Mouse (Mus musculus): ENCODE results near the gene Tsen54. TPM values are rescaled to one million over a fixed set of nuclear protein-coding genes. Genes with fewer than 3 reads are reported as not detected.
A peak's percentile ranks its signal among the peaks of the same experiment; 100 is the strongest.

The Tsen54 gene
- polyA plus RNA-seq (2012; ENCODE audit: insufficient read depth, insufficient read length, low replicate concordance, missing spikeins), result not detected in 2 replicates

DNA sequence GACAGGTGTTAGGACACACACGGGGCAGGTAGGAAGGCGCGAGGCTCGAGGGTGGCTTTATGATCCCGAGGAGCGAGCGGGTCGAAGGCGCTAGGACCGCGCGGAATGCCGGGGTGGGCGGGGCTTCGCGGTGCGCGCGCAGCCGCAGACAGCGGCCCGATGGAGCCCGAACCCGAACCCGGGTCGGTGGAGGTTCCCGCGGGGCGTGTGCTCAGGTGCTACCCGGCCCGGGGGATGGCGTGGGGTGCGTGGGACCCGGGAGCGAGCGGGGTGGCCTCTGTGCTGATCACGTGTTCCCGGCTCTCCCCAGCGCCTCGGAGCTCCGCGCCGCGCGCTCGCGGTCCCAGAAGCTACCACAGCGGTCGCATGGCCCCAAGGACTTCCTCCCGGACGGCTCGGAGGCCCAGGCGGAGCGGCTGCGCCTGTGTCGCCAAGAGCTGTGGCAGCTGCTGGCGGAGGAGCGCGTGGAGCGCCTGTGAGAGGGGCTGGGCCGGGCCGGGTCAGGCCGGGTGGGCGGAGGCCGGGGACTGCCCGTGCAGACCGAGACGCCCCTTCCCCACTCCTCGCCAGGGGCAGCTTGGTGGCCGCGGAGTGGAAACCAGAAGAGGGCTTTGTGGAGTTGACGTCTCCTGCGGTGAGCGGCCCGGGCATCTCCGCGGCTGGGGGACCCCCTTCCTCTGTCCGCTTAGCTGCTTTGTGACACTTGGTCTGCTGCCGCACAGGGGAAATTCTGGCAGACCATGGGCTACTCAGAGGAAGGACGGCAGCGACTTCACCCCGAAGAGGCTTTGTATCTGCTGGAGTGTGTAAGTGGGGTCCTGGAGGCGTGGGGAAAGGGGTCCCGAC is at the start of gene Tsen54:
Gene Tsen54, plus strand, starts transcription at position 120 of the 846 bp plus-strand sequence.
- WGBS, result under 1% methylated on average over 84 of the region's 84 CpGs
- H3K4me3 ChIP-seq (ENCODE audit: insufficient read depth, low read depth, low read length), result peak within 1 kb of the TSS; percentile 76
- H3K4me1 ChIP-seq (ENCODE audit: control insufficient read depth, insufficient read depth, low read length), result peaks cover 15% of the 10 kb centered on the region
- no peak within 1 kb of the TSS for H3K27ac ChIP-seq (ENCODE audit: insufficient read depth, low read depth, low read length)
- no peak for TF ChIP-seq CTCF (IDR thresholded peaks at IDR 0.05; ENCODE audit: insufficient read depth, low read depth, low read length)
- TF ChIP-seq POLR2A (IDR thresholded peaks at IDR 0.05; ENCODE audit: insufficient read depth, low read depth, low read length), result peak; percentile 40

DNA sequence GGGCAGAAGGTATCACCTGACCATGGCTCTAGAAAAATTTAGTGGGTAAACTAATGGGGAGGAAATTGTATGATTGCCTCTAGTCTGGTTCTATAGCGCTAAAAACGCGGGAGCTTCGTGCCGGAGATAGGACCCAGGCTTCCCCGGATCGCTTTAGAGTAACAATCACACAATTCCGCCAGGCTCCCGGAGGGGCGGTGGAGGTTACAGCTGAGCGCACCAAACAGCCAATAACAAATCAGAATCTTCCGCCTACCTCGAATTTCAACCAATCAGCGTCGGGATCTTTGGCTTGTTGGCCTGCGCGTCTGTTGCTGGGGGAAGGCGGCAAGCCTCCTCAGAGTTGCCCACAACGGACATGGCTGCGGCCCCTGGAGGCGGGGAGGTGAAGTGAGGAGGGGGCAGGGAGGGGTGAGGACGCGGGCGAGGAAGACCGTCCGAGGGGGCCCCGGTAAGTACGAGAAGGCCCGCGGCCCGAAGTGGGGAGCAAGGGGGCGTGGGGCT is 49.4 kb upstream of the Tsen54 start, which contains the start of gene Tmem94:
Gene Tmem94, plus strand, starts transcription at position 331 of the 504 bp plus-strand sequence.
- WGBS, result under 1% methylated on average over 32 of the region's 32 CpGs
- H3K4me3 ChIP-seq (ENCODE audit: insufficient read depth, low read depth, low read length), result peak within 1 kb of the TSS; percentile 86
- H3K27ac ChIP-seq (ENCODE audit: insufficient read depth, low read depth, low read length), result peak within 1 kb of the TSS; percentile 80
- peaks cover 8% of the 10 kb centered on the region for H3K4me1 ChIP-seq (ENCODE audit: control insufficient read depth, insufficient read depth, low read length)
- no peak for TF ChIP-seq CTCF (IDR thresholded peaks at IDR 0.05; ENCODE audit: insufficient read depth, low read depth, low read length)
- TF ChIP-seq POLR2A (IDR thresholded peaks at IDR 0.05; ENCODE audit: insufficient read depth, low read depth, low read length), result no peak

DNA sequence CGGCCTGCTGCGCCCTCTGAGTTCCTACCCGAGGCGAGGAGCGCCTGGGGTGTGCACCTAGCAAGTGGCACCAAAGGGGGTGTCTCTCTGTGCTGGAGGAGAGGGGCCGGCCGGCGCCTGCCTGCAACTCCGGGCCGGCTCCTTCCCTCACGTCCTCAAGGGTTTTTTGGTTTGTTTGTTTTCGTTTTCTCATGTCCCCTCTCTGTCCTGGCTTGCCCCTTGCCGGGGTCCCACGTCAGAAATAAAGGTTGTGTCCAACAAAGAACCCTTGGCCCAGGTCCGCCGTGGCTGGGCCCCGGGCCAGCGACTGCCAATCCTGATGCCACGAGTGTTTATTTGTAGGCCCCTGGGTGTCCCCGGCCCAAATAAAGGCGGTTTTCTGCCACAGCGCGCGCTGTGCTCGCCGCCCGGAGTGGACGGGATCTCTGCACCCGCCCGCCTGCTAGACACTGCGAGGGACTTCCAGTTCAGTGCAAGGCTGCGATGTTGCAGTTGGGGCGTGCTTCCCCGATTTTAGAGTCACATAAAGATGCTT is 48.9 kb upstream of the Tsen54 start:
- TF ChIP-seq CTCF (IDR thresholded peaks at IDR 0.05; ENCODE audit: insufficient read depth, low read depth, low read length) (no peak), POLR2A (IDR thresholded peaks at IDR 0.05; ENCODE audit: insufficient read depth, low read depth, low read length) (no peak)
- Histone ChIP-seq H3K4me1 (ENCODE audit: control insufficient read depth, insufficient read depth, low read length) (peaks cover 8% of the 10 kb centered on the region), H3K4me3 (ENCODE audit: insufficient read depth, low read depth, low read length) (peak overlapping the region; percentile 86), H3K27ac (ENCODE audit: insufficient read depth, low read depth, low read length) (peak overlapping the region; percentile 80)
- WGBS, result under 1% methylated on average over 34 of the region's 34 CpGs

DNA sequence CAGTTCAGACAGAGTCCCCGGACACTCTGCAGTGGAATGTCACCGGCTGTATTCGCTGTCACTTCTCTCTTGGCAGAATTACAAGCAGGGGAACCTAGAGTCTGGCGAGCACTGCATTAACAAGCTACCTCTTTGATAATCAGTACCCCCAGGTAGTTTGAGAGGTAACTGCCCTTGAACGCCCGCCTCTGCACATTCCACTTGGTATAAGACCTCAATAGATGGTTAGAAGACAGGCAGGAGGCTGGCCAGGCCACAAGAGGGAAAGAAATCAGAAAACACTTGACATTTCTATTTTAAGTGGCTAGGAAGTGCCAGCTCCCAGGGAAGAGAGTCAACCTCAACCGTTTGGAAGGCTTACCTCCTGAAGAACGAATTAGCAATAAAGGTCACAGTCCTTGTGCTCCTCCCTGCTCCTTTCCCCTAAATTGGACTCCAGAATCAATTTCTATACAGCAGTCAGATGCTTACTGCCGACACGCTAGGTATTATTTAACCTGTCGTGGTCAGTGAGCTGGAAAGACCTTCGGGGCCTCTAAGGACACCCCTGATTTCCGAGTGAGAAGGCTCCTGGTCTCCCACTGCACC is 48.1 kb upstream of the Tsen54 start:
- Histone ChIP-seq H3K4me3 (ENCODE audit: insufficient read depth, low read depth, low read length) (peak overlapping the region; percentile 86), H3K27ac (ENCODE audit: insufficient read depth, low read depth, low read length) (no peak overlapping the region), H3K4me1 (ENCODE audit: control insufficient read depth, insufficient read depth, low read length) (peaks cover 8% of the 10 kb centered on the region)
- WGBS, result 37% methylated on average over 13 of the region's 13 CpGs
- no peak for TF ChIP-seq CTCF (IDR thresholded peaks at IDR 0.05; ENCODE audit: insufficient read depth, low read depth, low read length)
- no peak for TF ChIP-seq POLR2A (IDR thresholded peaks at IDR 0.05; ENCODE audit: insufficient read depth, low read depth, low read length)

DNA sequence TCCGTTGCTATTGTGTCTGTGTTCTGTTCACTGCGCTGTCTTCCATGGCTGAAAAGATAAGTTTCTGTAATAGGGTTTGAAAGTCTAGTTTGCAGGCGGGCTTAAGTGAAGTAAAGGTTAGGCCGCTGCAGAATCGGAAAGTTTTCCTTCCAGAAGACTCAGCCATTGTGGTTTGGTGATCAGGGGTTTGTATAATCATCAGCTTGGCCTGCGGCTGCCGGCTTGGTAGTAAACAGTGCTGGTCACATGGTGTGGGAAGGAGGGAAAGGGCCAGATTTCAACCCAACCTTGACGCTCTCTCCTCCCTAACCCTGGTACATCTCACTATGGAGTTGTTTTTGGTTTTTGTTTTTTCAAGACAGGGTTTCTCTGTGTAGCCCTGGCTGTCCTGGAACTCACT is 47.5 kb upstream of the Tsen54 start:
- Histone ChIP-seq H3K27ac (ENCODE audit: insufficient read depth, low read depth, low read length) (no peak overlapping the region), H3K4me3 (ENCODE audit: insufficient read depth, low read depth, low read length) (no peak overlapping the region), H3K4me1 (ENCODE audit: control insufficient read depth, insufficient read depth, low read length) (peaks cover 8% of the 10 kb centered on the region)
- no peak for TF ChIP-seq POLR2A (IDR thresholded peaks at IDR 0.05; ENCODE audit: insufficient read depth, low read depth, low read length)
- TF ChIP-seq CTCF (IDR thresholded peaks at IDR 0.05; ENCODE audit: insufficient read depth, low read depth, low read length), result no peak
- WGBS, result 69% methylated on average over 8 of the region's 8 CpGs

DNA sequence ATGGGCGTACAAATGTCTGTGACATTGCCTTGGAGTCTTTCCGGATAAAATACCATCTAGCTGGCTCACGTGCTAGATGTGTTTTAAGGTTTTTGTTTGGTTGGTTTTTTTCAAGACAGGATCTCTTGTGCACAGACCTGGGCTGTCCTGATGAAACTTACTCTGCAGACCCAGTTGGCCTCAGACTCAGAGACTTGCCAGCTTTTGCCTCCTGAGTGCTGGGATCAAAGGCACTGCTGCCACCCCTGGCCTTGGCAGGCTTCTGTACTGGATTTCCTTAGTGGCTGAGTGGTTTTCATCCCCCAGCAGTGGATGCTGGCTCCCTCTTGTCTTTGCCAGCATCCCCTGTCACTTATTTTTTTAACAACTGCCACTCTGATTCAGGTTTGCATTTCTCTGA is 45.6 kb upstream of the Tsen54 start:
- H3K4me1 ChIP-seq (ENCODE audit: control insufficient read depth, insufficient read depth, low read length), result peaks cover 8% of the 10 kb centered on the region
- TF ChIP-seq POLR2A (IDR thresholded peaks at IDR 0.05; ENCODE audit: insufficient read depth, low read depth, low read length), result no peak
- TF ChIP-seq CTCF (IDR thresholded peaks at IDR 0.05; ENCODE audit: insufficient read depth, low read depth, low read length), result no peak
- 82% methylated on average over 3 of the region's 3 CpGs for WGBS
- no peak overlapping the region for H3K4me3 ChIP-seq (ENCODE audit: insufficient read depth, low read depth, low read length)
- H3K27ac ChIP-seq (ENCODE audit: insufficient read depth, low read depth, low read length), result no peak overlapping the region

DNA sequence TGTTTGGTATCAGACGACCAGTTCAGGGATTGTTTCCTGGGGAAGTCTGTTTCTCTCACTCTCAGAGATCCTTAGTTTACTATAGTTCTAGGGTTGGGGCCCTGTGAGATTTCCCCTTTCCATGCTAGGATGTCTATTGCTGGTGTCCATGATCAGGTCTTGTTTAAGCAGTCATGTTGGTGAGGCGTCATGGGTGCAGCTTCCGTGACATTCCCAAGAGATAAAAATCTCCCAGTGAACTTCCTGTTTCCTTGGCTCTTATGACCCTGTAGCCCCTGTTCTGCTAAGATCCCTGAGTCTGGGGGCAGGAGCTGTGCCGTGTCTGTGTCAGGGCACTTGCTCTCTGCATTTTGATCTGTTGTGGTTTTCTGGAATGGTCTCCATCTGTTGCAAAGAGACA is 39.9 kb upstream of the Tsen54 start:
- Histone ChIP-seq H3K27ac (ENCODE audit: insufficient read depth, low read depth, low read length) (no peak overlapping the region), H3K4me3 (ENCODE audit: insufficient read depth, low read depth, low read length) (no peak overlapping the region), H3K4me1 (ENCODE audit: control insufficient read depth, insufficient read depth, low read length) (peaks cover 27% of the 10 kb centered on the region)
- whole genome bisulfite sequencing, result 87% methylated on average over 4 of the region's 4 CpGs
- TF ChIP-seq CTCF (IDR thresholded peaks at IDR 0.05; ENCODE audit: insufficient read depth, low read depth, low read length) (no peak), POLR2A (IDR thresholded peaks at IDR 0.05; ENCODE audit: insufficient read depth, low read depth, low read length) (no peak)

DNA sequence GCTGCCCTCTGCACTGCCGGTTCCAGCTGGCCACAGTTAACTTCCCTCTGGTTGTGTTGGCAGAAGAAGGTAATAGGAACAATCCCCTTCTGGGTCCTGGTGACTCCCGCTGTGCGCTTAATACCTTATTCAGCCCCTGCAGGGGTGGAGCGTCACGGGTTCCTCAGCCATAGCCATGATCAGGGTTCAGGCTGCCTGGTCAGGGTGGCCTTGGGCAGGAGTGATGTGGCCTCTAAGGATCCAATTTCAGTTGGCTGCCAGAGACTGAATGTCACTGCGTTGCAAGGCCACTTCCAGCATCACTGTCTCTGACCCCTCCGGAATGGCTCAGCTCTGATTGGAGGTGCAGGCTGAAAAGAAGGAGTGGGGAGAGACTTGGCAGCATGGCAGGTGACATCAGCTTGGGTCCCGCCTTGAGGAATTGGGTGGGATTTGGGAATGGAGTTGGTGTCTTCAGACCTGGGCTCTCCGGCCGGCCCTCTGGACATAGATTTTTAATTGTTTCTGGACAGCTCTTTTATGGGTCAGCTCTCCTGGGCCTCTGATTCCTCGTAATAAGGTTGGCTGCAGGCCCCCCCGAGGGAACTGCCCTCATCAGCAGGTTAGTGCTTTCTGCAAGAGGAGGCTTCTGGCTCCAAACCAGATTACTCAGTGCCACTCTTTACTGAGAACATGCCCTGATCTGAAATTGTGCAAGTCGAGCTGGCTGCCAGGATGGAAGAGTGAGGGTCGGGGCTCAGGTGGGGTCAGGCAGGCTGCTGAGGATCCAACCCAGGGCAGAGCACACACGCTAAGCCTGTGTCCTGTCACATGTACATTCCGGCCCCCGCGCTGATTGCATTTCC is 38.5 kb upstream of the Tsen54 start:
- 63% methylated on average over 18 of the region's 18 CpGs for WGBS
- H3K4me3 ChIP-seq (ENCODE audit: insufficient read depth, low read depth, low read length), result no peak overlapping the region
- TF ChIP-seq CTCF (IDR thresholded peaks at IDR 0.05; ENCODE audit: insufficient read depth, low read depth, low read length), result no peak
- no peak for TF ChIP-seq POLR2A (IDR thresholded peaks at IDR 0.05; ENCODE audit: insufficient read depth, low read depth, low read length)
- H3K4me1 ChIP-seq (ENCODE audit: control insufficient read depth, insufficient read depth, low read length), result peaks cover 34% of the 10 kb centered on the region
- H3K27ac ChIP-seq (ENCODE audit: insufficient read depth, low read depth, low read length), result no peak overlapping the region

Measured in olfactory bulb, adult 2 months (tissue).